Mouse (Mus musculus): ENCODE data around the gene Pgbd5.

DNA sequence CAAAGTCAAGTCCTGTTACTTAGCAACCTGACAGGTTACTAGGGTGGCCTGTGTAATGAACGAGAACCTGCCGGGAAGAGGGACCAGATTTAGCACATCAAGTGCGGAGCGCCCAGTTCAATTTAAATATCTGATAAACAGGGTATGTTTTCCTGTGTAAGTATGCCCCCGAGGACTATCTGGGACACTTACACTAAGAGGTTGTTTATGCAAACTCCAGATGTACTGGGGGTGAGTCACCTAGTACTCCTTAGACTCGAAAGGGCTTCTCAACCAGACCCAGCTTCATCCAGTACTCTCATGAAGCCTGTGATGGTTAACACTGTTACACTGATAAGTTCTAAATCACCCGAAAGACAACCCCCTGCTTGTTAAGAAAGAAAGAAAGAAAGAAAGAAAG is 22.8 kb downstream of the Pgbd5 start:
- no peak for TF ChIP-seq CTCF (IDR thresholded peaks at IDR 0.05)
- TF ChIP-seq POLR2A (IDR thresholded peaks at IDR 0.05; ENCODE audit: insufficient read depth, low read depth, low read length), result no peak
